Mouse (Mus musculus): Measurements from ENCODE around the gene 4930412O13Rik.
A peak's percentile ranks its signal among the peaks of the same experiment; 100 is the strongest.

4930412O13Rik gene

DNA sequence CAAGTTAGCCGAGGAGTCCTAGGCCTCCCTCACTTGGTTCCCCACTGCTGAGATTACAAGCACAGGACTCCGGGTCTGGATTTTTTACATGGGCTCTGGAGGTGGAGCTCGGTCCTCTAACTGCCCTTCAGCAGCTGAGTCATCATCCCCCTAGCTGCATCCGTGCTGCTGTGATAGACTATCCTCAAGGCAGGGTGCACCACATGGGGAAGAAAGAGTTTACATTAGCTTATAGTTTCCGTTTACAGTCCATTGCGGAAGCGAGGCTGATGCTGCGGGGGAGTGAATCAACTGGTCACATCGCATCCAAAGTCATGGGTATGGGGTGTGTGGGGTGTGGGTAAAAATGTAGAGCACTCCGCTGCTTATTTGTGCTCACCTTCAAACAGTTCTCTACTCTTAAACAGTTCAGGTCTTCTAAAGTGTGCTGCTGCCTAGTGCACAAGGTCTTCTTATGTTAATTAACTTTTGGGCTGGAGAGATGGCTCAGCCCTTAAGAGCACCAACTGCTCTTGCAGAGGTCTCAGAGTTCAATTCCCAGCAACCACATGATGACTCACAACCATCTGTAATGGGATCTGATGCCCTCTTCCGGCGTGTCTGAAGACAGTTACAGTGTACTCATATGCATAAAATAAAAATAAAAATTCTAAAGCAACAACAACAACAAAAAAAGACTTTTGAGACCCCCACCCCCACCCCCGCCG lies 23.0 kb downstream of the 4930412O13Rik start:
- DNase-seq = no peak

- peak; percentile 24 for DNase-seq
Observed at GRCm38 (mm10) chr2:9905995-9906394, 24.9 kb downstream of the 4930412O13Rik start.

DNA sequence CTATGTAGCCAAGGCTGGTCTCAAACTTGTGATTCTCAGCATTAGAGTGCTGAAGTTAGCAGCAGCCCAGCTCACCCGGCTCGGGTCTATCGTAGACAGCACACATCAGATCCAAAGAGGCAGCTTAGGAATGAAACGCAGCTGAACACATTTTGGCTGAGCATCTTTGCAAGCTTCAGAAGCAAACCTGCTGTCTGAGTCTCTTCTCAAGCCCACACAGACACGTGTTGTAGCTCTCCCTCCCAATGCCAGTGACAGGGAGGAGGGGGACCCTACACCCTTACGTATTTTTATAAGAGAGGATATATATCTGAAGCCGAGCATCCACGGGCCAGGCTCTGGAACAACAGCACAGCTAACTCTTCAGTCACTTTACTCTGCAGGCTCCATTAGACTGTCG lies 36.5 kb downstream of the 4930412O13Rik start:
- no peak for DNase-seq

DNA sequence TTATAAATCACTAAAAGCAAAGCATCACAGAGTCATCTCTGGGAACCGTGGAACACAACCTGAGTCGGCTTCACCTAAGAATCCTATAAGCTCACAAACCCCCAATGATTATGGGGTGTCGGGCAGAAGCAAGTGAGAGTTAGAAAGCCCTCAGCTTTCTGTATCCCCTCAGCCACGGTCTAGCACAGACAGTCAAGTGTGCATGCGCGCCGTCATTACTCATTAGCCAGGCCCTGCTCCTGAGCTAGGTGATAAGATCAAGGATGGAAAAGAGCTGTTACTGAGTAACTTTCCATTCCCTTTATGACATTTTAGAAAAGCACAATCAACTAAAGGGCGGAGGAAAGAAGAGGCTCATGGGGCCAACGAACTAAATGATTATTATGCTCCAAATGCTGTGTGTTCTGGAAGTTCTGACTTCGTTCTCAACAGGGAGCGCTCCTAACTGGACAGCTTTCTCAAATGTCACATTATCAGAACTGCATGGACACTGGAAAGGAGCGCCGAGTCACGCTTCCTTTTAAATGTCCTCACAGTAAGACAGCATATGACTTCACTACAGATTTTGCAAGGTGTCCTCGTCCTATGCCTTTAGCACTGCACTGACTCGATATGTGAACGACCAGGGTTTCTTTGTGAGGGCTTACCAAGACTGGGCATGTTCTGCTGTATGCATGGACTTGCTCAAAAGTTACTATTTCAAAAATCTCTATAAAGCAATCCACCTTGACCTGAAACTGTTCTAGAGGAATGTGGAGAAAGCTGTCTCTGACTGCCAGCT lies 37.8 kb downstream of the 4930412O13Rik start:
- no peak for DNase-seq

DNA sequence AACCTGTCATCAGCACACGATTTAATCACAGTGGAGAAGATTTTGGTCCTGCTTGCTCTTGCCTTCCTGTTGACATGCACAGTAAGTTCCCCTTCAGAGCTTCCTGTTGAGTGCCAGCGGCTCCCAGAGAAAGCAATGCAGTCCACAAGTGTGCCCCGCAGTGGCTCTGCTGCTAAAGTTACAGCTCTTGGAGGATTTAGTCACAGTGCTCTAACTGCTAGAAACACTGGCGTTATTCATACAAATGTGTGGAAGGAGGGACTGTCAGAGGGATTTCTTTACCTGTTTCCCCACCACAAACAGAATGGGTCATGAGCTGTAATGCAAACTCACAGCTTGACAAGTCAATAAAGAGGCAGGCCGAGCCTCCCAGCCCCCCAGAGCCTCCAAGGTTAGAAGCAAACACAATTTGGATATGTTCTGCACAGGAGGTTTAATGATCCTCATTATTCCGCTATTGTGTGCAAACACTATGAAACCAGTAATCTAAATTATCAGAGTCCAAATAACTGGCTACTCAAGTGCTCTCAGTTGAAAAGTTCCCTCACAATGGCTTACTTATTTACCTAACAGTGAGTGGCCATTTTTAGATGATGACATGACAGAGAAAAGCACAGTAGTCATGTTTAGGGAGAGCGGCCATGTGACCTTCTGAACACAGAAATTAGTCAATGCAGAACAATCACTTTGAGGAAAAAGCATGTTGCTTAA lies 45.3 kb downstream of the 4930412O13Rik start:
- DNase-seq = peak; percentile 19

DNA sequence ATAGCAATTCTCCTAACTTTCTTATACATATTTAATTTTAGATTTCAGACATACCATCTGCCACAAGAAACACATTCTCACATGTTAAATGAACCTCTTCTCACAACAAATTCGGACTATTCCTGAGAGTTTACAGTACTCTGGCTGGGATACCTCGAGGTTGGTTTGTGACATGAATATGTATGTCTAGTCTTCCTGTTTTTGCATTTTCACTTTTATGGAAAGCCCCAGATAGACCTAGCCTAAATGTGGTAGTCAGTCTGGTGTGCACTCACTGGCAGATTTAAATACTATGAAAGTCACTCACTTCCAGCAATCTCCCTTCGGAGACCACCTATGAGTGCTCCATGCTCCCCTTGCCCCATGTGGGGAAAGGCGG lies 45.8 kb downstream of the 4930412O13Rik start:
- DNase-seq = no peak
